Mouse (Mus musculus) G1E (cell line): ENCODE measurements around the gene Lepr.

Source experiments
- CTCF ChIP-seq: IDR thresholded peaks from 2 replicates; pipeline ENCODE4 v1.5.1; 2012; ENCODE audit warnings: low read depth, low read length, inconsistent platforms, mixed read lengths
- GATA1 ChIP-seq: IDR thresholded peaks from 2 replicates; pipeline ENCODE4 v1.6.1; 2012; ENCODE audit warnings: borderline replicate concordance, low read length, inconsistent platforms, mixed read lengths
- GATA2 ChIP-seq: IDR thresholded peaks from 2 replicates; pipeline ENCODE4 v1.6.1; 2012; ENCODE audit warnings: low read depth, low read length, inconsistent platforms, borderline replicate concordance
- TAL1 ChIP-seq: conservative IDR thresholded peaks from 2 replicates; pipeline ENCODE4 v1.6.1; 2012; ENCODE audit warnings: low read depth, low read length, inconsistent platforms, mixed read lengths

- TF ChIP-seq CTCF = no peak
- TF ChIP-seq TAL1 = no peak
- no peak for TF ChIP-seq GATA2
- no peak for TF ChIP-seq GATA1
Measured at GRCm38 (mm10) chr4:101684821-101685220, 32.4 kb upstream of the Lepr start.
